Mouse (Mus musculus): ENCODE measurements around the gene Olfr401. TPM values are rescaled to one million over a fixed set of nuclear protein-coding genes. Genes with fewer than 3 reads are reported as not detected.

The Olfr401 gene
- total and polyA plus RNA-seq, 3 experiments: not detected

DNA sequence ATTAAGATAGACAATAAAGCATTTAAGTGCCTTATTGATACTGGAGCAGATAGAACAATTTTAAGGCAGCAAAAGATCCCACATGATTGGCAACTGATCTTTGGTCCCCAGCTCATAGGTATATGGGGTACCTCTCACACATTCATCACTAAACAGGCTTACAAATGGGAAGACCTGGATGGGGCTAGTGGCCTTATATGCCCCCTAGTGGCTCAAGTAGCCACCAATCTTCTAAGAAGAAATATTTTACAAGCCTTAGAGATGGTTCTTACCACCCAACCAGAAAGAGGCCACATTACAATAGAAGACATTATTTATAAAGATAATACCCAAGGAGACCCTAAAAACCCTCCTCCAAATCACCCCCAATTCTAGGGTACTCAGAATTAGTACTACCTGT lies 32.4 kb downstream of the Olfr401 start:
- Histone ChIP-seq H3K27me3 (ENCODE audit: control insufficient read depth, insufficient read depth, low read length) (no peaks in the 10 kb centered on the region), H3K9ac (ENCODE audit: low read depth, low read length) (no peak overlapping the region), H3K4me3 (no peak overlapping the region), H3K36me3 (ENCODE audit: control insufficient read depth, insufficient read depth, low read length) (no peaks in the 10 kb centered on the region), H3K27ac (no peak overlapping the region), H3K4me1 (ENCODE audit: control insufficient read depth, insufficient read depth, low read length) (no peaks in the 10 kb centered on the region), H3K79me2 (replicated peaks; ENCODE audit: control insufficient read depth, insufficient read depth, low read length) (no peaks in the 10 kb centered on the region)
- intact Hi-C loops (cut with DNase I): no loop called here
- no peak for DNase-seq
- no peak for TF ChIP-seq POLR2A (IDR thresholded peaks at IDR 0.05; ENCODE audit: insufficient read depth, low read depth, low read length)
- no peak for TF ChIP-seq CTCF (IDR thresholded peaks at IDR 0.05)
- TF ChIP-seq EP300 (IDR thresholded peaks at IDR 0.05; ENCODE audit: insufficient read depth, low read depth, low read length): no peak

DNA sequence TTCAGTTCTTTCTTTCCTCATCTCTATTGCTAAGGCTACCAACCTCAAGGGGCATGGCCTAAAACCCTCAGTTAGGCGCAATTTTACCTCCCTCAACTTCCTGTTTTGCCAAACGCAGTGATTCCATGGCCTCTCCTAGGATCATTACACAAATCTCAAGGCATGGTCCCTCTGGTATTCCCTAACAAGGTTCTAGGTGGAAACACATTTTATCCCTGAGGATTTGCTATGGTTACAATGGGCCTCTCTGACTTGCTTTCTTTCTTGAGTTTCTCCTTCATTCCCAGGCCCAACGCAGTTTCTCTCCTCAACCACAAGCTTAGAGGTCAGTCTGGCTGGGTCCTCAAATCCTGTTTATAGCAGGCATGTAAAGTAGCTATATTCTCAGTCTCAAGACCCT lies 39.7 kb downstream of the Olfr401 start, which contains the start of gene Olfr402:
Gene Olfr402 (plus strand): TSS at position 301 of the 400 bp plus-strand sequence.
- H3K4me1 ChIP-seq (ENCODE audit: control insufficient read depth, insufficient read depth, low read length): no peaks in the 10 kb centered on the region
- no peak within 1 kb of the TSS for H3K9ac ChIP-seq (ENCODE audit: low read depth, low read length)
- DNase-seq: no peak
- H3K36me3 ChIP-seq (ENCODE audit: control insufficient read depth, insufficient read depth, low read length): no peaks in the 10 kb centered on the region
- TF ChIP-seq CTCF (IDR thresholded peaks at IDR 0.05) (no peak), EP300 (IDR thresholded peaks at IDR 0.05; ENCODE audit: insufficient read depth, low read depth, low read length) (no peak), POLR2A (IDR thresholded peaks at IDR 0.05; ENCODE audit: insufficient read depth, low read depth, low read length) (no peak)
- H3K27ac ChIP-seq: no peak within 1 kb of the TSS
- H3K4me3 ChIP-seq: no peak within 1 kb of the TSS
- intact Hi-C loops (cut with DNase I): no loop called here
- 33% methylated on average over 3 of the region's 3 CpGs for WGBS
- no peaks in the 10 kb centered on the region for H3K79me2 ChIP-seq (replicated peaks; ENCODE audit: control insufficient read depth, insufficient read depth, low read length)
- H3K27me3 ChIP-seq (ENCODE audit: control insufficient read depth, insufficient read depth, low read length): no peaks in the 10 kb centered on the region

DNA sequence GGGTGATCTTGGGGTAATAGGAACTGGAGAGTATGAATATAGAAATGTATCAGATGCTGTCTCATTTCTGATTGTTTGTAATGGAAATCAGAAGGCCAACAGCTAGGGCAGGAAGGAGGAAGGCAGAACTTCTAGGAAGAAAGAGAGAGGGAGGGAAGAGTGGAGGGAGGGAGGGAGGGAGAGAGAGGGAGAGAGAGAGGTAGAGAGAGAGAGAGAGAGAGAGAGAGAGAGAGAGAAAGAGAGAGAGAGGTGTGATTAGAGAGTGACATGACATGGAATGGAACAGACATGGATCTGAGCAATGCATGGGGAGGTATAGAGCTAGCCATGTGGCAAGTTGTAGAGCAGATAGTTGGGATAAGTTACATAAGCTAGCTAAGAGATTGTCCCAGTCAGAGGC lies 55.3 kb downstream of the Olfr401 start:
- no peak overlapping the region for H3K4me3 ChIP-seq
- DNase-seq: no peak
- intact Hi-C loops (cut with DNase I): no loop called here
- no peaks in the 10 kb centered on the region for H3K79me2 ChIP-seq (replicated peaks; ENCODE audit: control insufficient read depth, insufficient read depth, low read length)
- no peaks in the 10 kb centered on the region for H3K27me3 ChIP-seq (ENCODE audit: control insufficient read depth, insufficient read depth, low read length)
- TF ChIP-seq EP300 (IDR thresholded peaks at IDR 0.05; ENCODE audit: insufficient read depth, low read depth, low read length) (no peak), POLR2A (IDR thresholded peaks at IDR 0.05; ENCODE audit: insufficient read depth, low read depth, low read length) (no peak), CTCF (IDR thresholded peaks at IDR 0.05) (no peak)
- no peak overlapping the region for H3K9ac ChIP-seq (ENCODE audit: low read depth, low read length)
- no peaks in the 10 kb centered on the region for H3K36me3 ChIP-seq (ENCODE audit: control insufficient read depth, insufficient read depth, low read length)
- H3K4me1 ChIP-seq (ENCODE audit: control insufficient read depth, insufficient read depth, low read length): no peaks in the 10 kb centered on the region
- no peak overlapping the region for H3K27ac ChIP-seq

Other genes starting within 250 kb of the Olfr401 start
- gene Olfr394, start 222.9 kb upstream of the Olfr401 start, total RNA-seq (2021): not detected
- not detected in 2 replicates for gene Olfr394, start 222.9 kb upstream of the Olfr401 start, polyA plus RNA-seq (2012; rRNA removed)
- not detected for gene Olfr395, start 204.4 kb upstream of the Olfr401 start, total RNA-seq (2021)
- not detected in 2 replicates for gene Olfr395, start 204.4 kb upstream of the Olfr401 start, polyA plus RNA-seq (2012; rRNA removed)
- gene Olfr23, start 177.0 kb upstream of the Olfr401 start, total RNA-seq (2021): not detected
- not detected in 2 replicates for gene Olfr23, start 177.0 kb upstream of the Olfr401 start, polyA plus RNA-seq (2012; rRNA removed)
- not detected for gene Olfr397, start 152.9 kb upstream of the Olfr401 start, total RNA-seq (2021)
- gene Olfr397, start 152.9 kb upstream of the Olfr401 start, polyA plus RNA-seq (2012; rRNA removed): not detected in 2 replicates
- not detected for gene Olfr398, start 123.3 kb upstream of the Olfr401 start, total RNA-seq (2021)
- gene Olfr398, start 123.3 kb upstream of the Olfr401 start, polyA plus RNA-seq (2012; rRNA removed): not detected in 2 replicates
- not detected for gene Olfr139, start 57.2 kb upstream of the Olfr401 start, total RNA-seq (2021)
- gene Olfr139, start 57.2 kb upstream of the Olfr401 start, polyA plus RNA-seq (2012; rRNA removed): not detected in 2 replicates
- not detected for gene Olfr399, start 57.1 kb upstream of the Olfr401 start, total RNA-seq (2021)
- not detected in 2 replicates for gene Olfr399, start 57.1 kb upstream of the Olfr401 start, polyA plus RNA-seq (2012; rRNA removed)
- gene Zfp616, start 43.8 kb upstream of the Olfr401 start, total RNA-seq (2021): not detected
- not detected in 2 replicates for gene Zfp616, start 43.8 kb upstream of the Olfr401 start, polyA plus RNA-seq (2012; rRNA removed)
- gene Olfr402, start 39.8 kb downstream of the Olfr401 start, total RNA-seq (2021): not detected
- not detected in 2 replicates for gene Olfr402, start 39.8 kb downstream of the Olfr401 start, polyA plus RNA-seq (2012; rRNA removed)
- not detected for gene Olfr403, start 72.5 kb downstream of the Olfr401 start, total RNA-seq (2021)
- not detected in 2 replicates for gene Olfr403, start 72.5 kb downstream of the Olfr401 start, polyA plus RNA-seq (2012; rRNA removed)
- not detected for gene Olfr43, start 97.7 kb downstream of the Olfr401 start, total RNA-seq (2021)
- gene Olfr43, start 97.7 kb downstream of the Olfr401 start, polyA plus RNA-seq (2012; rRNA removed): not detected in 2 replicates
- gene Olfr406, start 146.1 kb downstream of the Olfr401 start, total RNA-seq (2021): not detected
- gene Olfr406, start 146.1 kb downstream of the Olfr401 start, polyA plus RNA-seq (2012; rRNA removed): not detected in 2 replicates
- not detected for gene Olfr59, start 170.0 kb downstream of the Olfr401 start, total RNA-seq (2021)
- gene Olfr59, start 170.0 kb downstream of the Olfr401 start, polyA plus RNA-seq (2012; rRNA removed): not detected in 2 replicates
- gene Olfr410, start 224.3 kb downstream of the Olfr401 start, total RNA-seq (2021): not detected
- gene Olfr410, start 224.3 kb downstream of the Olfr401 start, polyA plus RNA-seq (2012; rRNA removed): not detected in 2 replicates
- not detected for gene Olfr411, start 238.9 kb downstream of the Olfr401 start, total RNA-seq (2021)
- not detected in 2 replicates for gene Olfr411, start 238.9 kb downstream of the Olfr401 start, polyA plus RNA-seq (2012; rRNA removed)
- not detected for gene Olfr412, start 248.4 kb downstream of the Olfr401 start, total RNA-seq (2021)
- not detected in 2 replicates for gene Olfr412, start 248.4 kb downstream of the Olfr401 start, polyA plus RNA-seq (2012; rRNA removed)

Data from heart, adult 2 months (tissue).